Comparison of ENCODE assay signal across 9 mouse cellular contexts in the genomic region with DNA sequence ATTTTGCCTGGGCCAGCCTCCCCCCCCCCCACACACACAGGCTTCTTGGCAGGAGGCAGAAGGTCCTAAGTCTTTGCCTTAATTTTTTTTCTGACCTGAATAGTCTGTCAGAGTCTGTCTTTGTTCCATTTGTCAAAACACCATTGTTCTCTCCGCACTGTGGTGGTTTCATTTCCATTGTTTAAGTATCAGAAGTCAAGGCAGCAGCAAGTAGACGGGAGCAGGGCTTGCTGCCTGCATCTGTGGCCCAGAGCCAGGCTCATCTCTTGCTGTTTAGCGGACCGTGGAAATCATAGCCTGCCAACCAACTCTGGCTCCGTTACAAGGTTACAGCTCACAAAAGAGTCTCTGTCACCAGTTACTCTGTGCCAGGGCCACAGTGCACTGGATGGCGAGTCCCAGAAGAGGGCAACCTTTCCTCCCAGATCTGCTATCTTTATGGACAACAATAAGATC. TPM values are rescaled to one million over a fixed set of nuclear protein-coding genes. Genes with fewer than 3 reads are reported as not detected.
A peak's percentile ranks its signal among the peaks of the same experiment; 100 is the strongest.
DNase-seq lines count a peak whose midpoint lies in the region; ATAC-seq lines count a peak whose summit lies in the region.
"Had no signal": no experiment of that assay in that cellular context is flagged by ENCODE, and none has a peak within 500 bp of the region (broad histone marks: within the 10 kb centered on the region; RNA-seq: fewer than 3 reads in every experiment).

No protein-coding gene starts in this region.

- DNase-seq in ovary, adult 18-20 months (ENCODE audit: low spot score): peak; percentile 81
- DNase-seq in ovary, postnatal 10 days (ENCODE audit: low spot score): no peak
- DNase-seq in cerebellum, postnatal 25 days: peak; percentile 93 to 96
- DNase-seq in heart, adult 8-10 months (ENCODE audit: low spot score): peak; percentile 68
- DNase-seq in kidney, adult 8-10 months: peak; percentile 82 to 90
- peak; percentile 98 for DNase-seq in left cerebral cortex, postnatal 4 days
- DNase-seq in ovary, postnatal 36 days (ENCODE audit: low spot score): peak; percentile 84

- intact Hi-C loops in left cerebral cortex, postnatal 4 days (cut with DNase I): no loop called here

- ATAC-seq in CD4-positive, CD25-positive, alpha-beta regulatory T cell, adult 4 months: no peak

RNA-seq across cellular contexts. Expression of a gene that starts 16.9 kb away (rescaled TPM):
- not detected for total RNA-seq in heart, adult 8-10 months (2022)
- total RNA-seq in left cerebral cortex, postnatal 4 days (2021): not detected
- not detected for polyA plus RNA-seq in CD4-positive, CD25-positive, alpha-beta regulatory T cell, adult 4 months (2017; shearing (Covaris generic))
- polyA plus RNA-seq: large intestine, adult 2 months had no signal

RNA-seq across cellular contexts. Expression of a gene that starts 17.6 kb away (rescaled TPM):
- 1 to 10 TPM; 4.7 to 8.3 (median 5.3) TPM for total RNA-seq in heart, adult 8-10 months (2022)
- under 1 TPM in 1 of 2 experiments, not detected in 1; 0.26 TPM for total RNA-seq in left cerebral cortex, postnatal 4 days (2021)
- polyA plus RNA-seq in CD4-positive, CD25-positive, alpha-beta regulatory T cell, adult 4 months (2017; shearing (Covaris generic)): not detected

Comparison
In these comparisons a context has a peak if more than half of its experiments do, and no peak if none do; other contexts are left out.
1. RNA of a gene that starts 17.6 kb away (total RNA-seq): 4.7 to 8.3 TPM in heart, adult 8-10 months; 0.26 TPM in left cerebral cortex, postnatal 4 days; every median in the first group is over 4 times any median in the second.